Mouse (Mus musculus) macrophage (primary cell): ENCODE results near the gene Zdhhc12. TPM values are rescaled to one million over a fixed set of nuclear protein-coding genes. Genes with fewer than 3 reads are reported as not detected.
A peak's percentile ranks its signal among the peaks of the same experiment; 100 is the strongest.
"Not testable (repeated sequence)": the region's sequence is repeated elsewhere in the genome, so short reads cannot be mapped to it uniquely, and the experiment has no call there.

Source experiments
- H3K27ac ChIP-seq: fragments of 350-480 bp; formaldehyde crosslinking; 2 replicates; pipeline ENCODE4 v1.9.0; 2021
- H3K36me3 ChIP-seq: fragments of 350-480 bp; formaldehyde crosslinking; 2 replicates; pipeline ENCODE4 v1.9.0; 2021; ENCODE audit errors: inconsistent target
- H3K4me3 ChIP-seq: fragments of 350-480 bp; formaldehyde crosslinking; 2 replicates; pipeline ENCODE4 v1.9.0; 2021; ENCODE audit errors: inconsistent target
- H3K79me2 ChIP-seq: fragments of 350-480 bp; formaldehyde crosslinking; 2 replicates; pipeline ENCODE4 v1.9.0; 2021; ENCODE audit errors: inconsistent target
- WGBS: methylation state at CpG from one replicate; pipeline ENCODE4 v1.1.7; 2026; ENCODE audit warnings: inconsistent platforms; ENCODE audit not compliant: missing documents; 5-methylcytosine and 5-hydroxymethylcytosine counted together
- polyA plus RNA-seq: library from polyadenylated mRNA; stranded (reverse); fragments of 250-400 nt; gene quantifications from 3 replicates; pipeline ENCODE4 v1.2.4, GENCODE M21; 2018; ENCODE audit warnings: inconsistent platforms
- total RNA-seq, 78 experiments: library from RNA; depleted of rRNA; stranded (reverse); fragments of 250-400 nt; gene quantifications; 1 replicate in 9 of 78; 2 replicates in 24 of 78; 3 replicates in 43 of 78; 4 replicates in 2 of 78; pipeline ENCODE4 v1.2.4; 2018; ENCODE audit warnings: inconsistent platforms in 56 of 78

Gene Zdhhc12
- total RNA-seq (2018; cell fraction: chromatin; rRNA removed), result 10 to 100 TPM in 12 of 26 experiments, 1 to 10 TPM in 14; 1.8 to 20.8 (median 9.3) TPM
- 10 to 100 TPM; 10.0 to 28.7 (median 21.6) TPM for total RNA-seq (2018; cell fraction: cytosol; rRNA removed)
- total RNA-seq (2018; cell fraction: nucleus; rRNA removed), result 10 to 100 TPM in 21 of 26 experiments, 1 to 10 TPM in 5; 6.8 to 33.9 (median 16.4) TPM
- 10.5 to 24.6 TPM (median 20.1 TPM) in 3 replicates for polyA plus RNA-seq

DNA sequence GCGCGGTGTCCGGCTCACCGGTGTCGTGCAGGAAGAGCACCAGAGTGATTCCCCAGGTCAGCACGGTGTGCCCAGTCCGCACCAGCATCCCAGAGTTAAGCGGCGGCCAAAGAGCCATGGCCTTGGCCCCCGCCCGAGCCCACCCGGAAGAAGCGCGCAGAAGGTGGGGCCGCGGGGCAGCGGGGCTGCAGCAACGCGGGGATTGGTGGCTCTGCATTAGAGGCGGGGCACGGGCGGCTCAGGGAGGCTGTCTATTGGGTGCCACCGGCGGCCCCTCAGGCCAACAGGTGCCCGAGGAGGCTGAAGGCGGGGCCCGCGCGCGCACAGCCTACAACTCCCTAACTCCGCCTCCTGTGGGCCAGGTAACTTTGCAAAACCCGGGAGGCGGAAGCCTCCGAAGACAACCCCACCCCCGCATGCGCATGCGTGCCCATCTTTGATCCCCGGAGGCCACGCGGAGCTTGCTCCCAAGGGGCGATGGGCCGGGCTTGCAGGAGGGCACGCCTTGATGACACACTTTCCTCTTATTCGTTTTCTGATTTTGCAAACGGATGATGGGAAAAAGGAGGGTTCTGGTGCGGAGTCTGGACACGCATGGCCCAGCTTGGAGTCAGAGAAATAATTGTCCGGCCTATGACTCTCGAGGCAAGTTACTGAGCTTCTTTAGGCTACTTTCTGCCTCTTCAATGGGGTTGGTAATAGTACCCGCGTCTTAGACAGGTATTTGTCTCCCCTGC lies at the start of gene Zdhhc12:
Gene Zdhhc12, minus strand, starts transcription at position 178 of the 737 bp plus-strand sequence.
- Histone ChIP-seq H3K79me2 (peaks cover 11% of the 10 kb centered on the region; the same call in 1 of the 2 replicates), H3K4me3 (peak within 1 kb of the TSS; percentile 89), H3K27ac (peak within 1 kb of the TSS; percentile 65), H3K36me3 (peaks cover 19% of the 10 kb centered on the region; the same call in 1 of the 2 replicates)
- under 1% methylated on average over 46 of the region's 51 CpGs for WGBS

- 100% methylated on average over 4 of the region's 4 CpGs for WGBS
- peaks cover 81% of the 10 kb centered on the region for H3K36me3 ChIP-seq
Observed at GRCm38 (mm10) chr2:30140021-30140420, 46.6 kb upstream of the Zdhhc12 start.

GRCm38 (mm10) chr2:30136458-30136857 lies 43.0 kb upstream of the Zdhhc12 start:
- H3K27ac ChIP-seq, result no peak overlapping the region

More at GRCm38 (mm10) chr2:30140021-30140420, 46.6 kb upstream of the Zdhhc12 start:
- H3K79me2 ChIP-seq, result peaks cover 91% of the 10 kb centered on the region
- not testable (repeated sequence) for H3K27ac ChIP-seq, H3K4me3 ChIP-seq

GRCm38 (mm10) chr2:30134928-30135620 lies 41.6 kb upstream of the Zdhhc12 start:
- Histone ChIP-seq H3K27ac (peak overlapping the region; percentile 95), H3K36me3 (peaks cover 31% of the 10 kb centered on the region), H3K79me2 (peaks cover 56% of the 10 kb centered on the region), H3K4me3 (peak overlapping the region; percentile 91)
- 22% methylated on average over 10 of the region's 10 CpGs for WGBS

More at GRCm38 (mm10) chr2:30136458-30136857, 43.0 kb upstream of the Zdhhc12 start:
- Histone ChIP-seq H3K4me3 (no peak overlapping the region), H3K36me3 (peaks cover 45% of the 10 kb centered on the region), H3K79me2 (peaks cover 70% of the 10 kb centered on the region)
- 94% methylated on average over 10 of the region's 10 CpGs for WGBS

DNA sequence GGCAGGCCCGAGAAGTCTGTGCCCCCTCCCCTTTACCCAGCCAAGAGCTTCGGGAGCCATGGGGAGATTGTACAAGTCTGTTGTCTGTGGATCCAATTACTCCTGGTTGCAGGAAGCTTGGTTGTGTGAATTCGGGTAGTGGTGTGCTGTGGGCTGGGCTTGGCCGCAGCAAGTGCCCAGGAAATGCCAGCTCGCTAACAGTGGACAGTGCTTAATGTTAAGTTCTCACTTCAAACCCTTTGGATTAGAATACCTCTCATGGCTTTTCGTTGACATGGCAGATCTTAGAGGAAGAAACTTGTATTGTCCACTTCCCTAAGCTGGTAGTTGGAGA lies 40.9 kb upstream of the Zdhhc12 start:
- WGBS, result 0% methylated on average over 6 of the region's 6 CpGs
- Histone ChIP-seq H3K4me3 (peak overlapping the region; percentile 91), H3K27ac (peak overlapping the region; percentile 95), H3K79me2 (peaks cover 54% of the 10 kb centered on the region), H3K36me3 (peaks cover 27% of the 10 kb centered on the region)

GRCm38 (mm10) chr2:30133613-30134377 lies 40.3 kb upstream of the Zdhhc12 start, which contains the start of gene Tbc1d13:
Tbc1d13 (plus strand) TSS chr2:30133746.
- H3K27ac ChIP-seq, result peak within 1 kb of the TSS; percentile 95
- H3K4me3 ChIP-seq, result peak within 1 kb of the TSS; percentile 91
- WGBS, result under 1% methylated on average over 45 of the region's 46 CpGs
- H3K36me3 ChIP-seq, result peaks cover 23% of the 10 kb centered on the region
- H3K79me2 ChIP-seq, result peaks cover 50% of the 10 kb centered on the region

GRCm38 (mm10) chr2:30132801-30133612 lies 39.6 kb upstream of the Zdhhc12 start:
- Histone ChIP-seq H3K4me3 (peak overlapping the region; percentile 43), H3K79me2 (peaks cover 42% of the 10 kb centered on the region), H3K36me3 (peaks cover 16% of the 10 kb centered on the region), H3K27ac (peak overlapping the region; percentile 93)
- WGBS, result 35% methylated on average over 16 of the region's 16 CpGs

- H3K36me3 ChIP-seq, H3K4me3 ChIP-seq, H3K27ac ChIP-seq: not testable (repeated sequence)
- WGBS, result 67% methylated on average over 4 of the region's 5 CpGs
- peaks cover 24% of the 10 kb centered on the region for H3K79me2 ChIP-seq
Observed at GRCm38 (mm10) chr2:30131240-30131639, 37.8 kb upstream of the Zdhhc12 start.

DNA sequence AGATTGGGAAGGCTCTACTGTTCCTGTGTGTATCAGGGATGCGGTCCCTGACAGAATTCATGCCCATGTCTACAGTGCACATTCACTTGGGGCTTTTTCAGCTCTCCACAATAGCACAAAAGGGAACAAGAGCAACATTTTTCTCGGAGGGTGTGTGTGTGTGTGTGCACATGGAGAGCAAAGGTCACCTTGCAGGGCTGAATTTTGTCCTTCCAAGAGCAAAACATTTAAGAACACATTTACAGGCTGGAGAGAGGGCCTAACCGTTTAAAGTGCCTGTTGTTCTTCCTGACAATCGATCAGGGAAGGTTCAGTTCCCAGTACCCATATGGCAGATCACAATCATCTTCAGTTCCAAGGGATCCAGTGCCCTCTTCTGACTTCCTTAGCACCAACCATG lies 36.7 kb upstream of the Zdhhc12 start:
- Histone ChIP-seq H3K27ac (no peak overlapping the region), H3K4me3 (no peak overlapping the region), H3K79me2 (peaks cover 14% of the 10 kb centered on the region), H3K36me3 (no peaks in the 10 kb centered on the region)
- WGBS, result 88% methylated on average over 4 of the region's 4 CpGs

GRCm38 (mm10) chr2:30128789-30129188 lies 35.3 kb upstream of the Zdhhc12 start:
- Histone ChIP-seq H3K36me3 (no peaks in the 10 kb centered on the region), H3K79me2 (peaks cover under 1% of the 10 kb centered on the region; the same call in 1 of the 2 replicates), H3K27ac (no peak overlapping the region), H3K4me3 (no peak overlapping the region)
- 21% methylated on average over 2 of the region's 2 CpGs for WGBS

- WGBS, result 11% methylated on average over 31 of the region's 31 CpGs
- Histone ChIP-seq H3K79me2 (no peaks in the 10 kb centered on the region), H3K36me3 (no peaks in the 10 kb centered on the region), H3K27ac (peak within 1 kb of the TSS; percentile 63), H3K4me3 (peak within 1 kb of the TSS; percentile 73)
Observed at GRCm38 (mm10) chr2:30124472-30125274, 31.2 kb upstream of the Zdhhc12 start, which contains the start of gene Zer1. Zer1 (minus strand) TSS chr2:30124585.

DNA sequence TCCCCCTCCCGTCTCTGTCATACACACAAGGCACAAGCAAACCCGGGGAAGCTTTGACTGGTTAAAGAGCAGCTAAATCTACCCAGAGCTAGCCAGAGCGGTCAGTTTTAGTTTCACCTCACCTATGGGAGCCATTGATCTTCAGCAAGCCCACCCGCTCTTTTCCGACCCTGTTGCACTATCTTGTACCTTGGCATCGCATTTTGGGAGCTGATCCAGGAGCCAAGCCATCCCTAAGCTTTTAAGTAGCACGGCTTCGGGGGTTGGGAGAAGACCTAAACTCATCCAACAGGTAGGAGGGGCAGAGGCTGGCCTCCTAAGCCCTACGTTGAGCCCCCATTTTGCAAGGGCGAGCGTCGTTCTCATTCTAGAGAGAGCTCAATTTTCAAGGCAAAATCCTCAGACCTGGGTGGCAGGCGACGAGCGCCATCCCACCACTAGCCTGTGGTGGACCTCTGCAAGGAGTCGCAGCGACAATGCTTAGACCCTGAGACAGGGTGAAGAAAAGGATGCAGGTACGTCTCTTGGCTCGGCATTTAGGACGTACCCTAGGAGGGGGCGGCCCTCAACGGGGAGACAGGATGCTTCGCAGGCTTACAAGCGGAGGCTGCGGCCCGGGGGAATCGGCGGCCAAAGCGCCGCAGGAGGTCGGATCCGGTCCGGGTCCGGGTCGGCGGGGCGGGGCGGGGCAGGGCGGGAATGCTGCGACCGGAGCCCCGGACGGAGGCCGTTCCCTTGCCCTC lies 30.5 kb upstream of the Zdhhc12 start:
- H3K4me3 ChIP-seq, result peak overlapping the region; percentile 73
- no peaks in the 10 kb centered on the region for H3K36me3 ChIP-seq
- H3K79me2 ChIP-seq, result no peaks in the 10 kb centered on the region
- H3K27ac ChIP-seq, result 0 out of 2 replicates have a peak overlapping the region, but pooled peaks have one; percentile 1
- 2% methylated on average over 36 of the region's 44 CpGs for WGBS
